Mouse (Mus musculus): ENCODE measurements around the gene Parp16.
A peak's percentile ranks its signal among the peaks of the same experiment; 100 is the strongest.

Gene Parp16

GRCm38 (mm10) chr9:65195053-65195452 lies at the start of gene Parp16:
TSS of gene Parp16 (plus strand) at chr9:65195353.
- DNase-seq: no peak

GRCm38 (mm10) chr9:65146001-65146400 lies 49.2 kb upstream of the Parp16 start:
- no peak for DNase-seq

GRCm38 (mm10) chr9:65148507-65148906 lies 46.6 kb upstream of the Parp16 start:
- DNase-seq: no peak

- DNase-seq: no peak
Measured at GRCm38 (mm10) chr9:65152711-65153330, 42.3 kb upstream of the Parp16 start.

GRCm38 (mm10) chr9:65153331-65153711 lies 41.8 kb upstream of the Parp16 start:
- DNase-seq: no peak

GRCm38 (mm10) chr9:65154692-65155455 lies 40.3 kb upstream of the Parp16 start:
- DNase-seq: no peak

- DNase-seq: no peak
Measured at GRCm38 (mm10) chr9:65156604-65157003, 38.5 kb upstream of the Parp16 start.

GRCm38 (mm10) chr9:65157631-65158030 lies 37.5 kb upstream of the Parp16 start:
- DNase-seq: no peak

- DNase-seq: no peak
Measured at GRCm38 (mm10) chr9:65161188-65161587, 34.0 kb upstream of the Parp16 start.

- no peak for DNase-seq
Measured at GRCm38 (mm10) chr9:65161881-65162280, 33.3 kb upstream of the Parp16 start.

- peak in 1 of 2 experiments; percentile 24 for DNase-seq
Measured at GRCm38 (mm10) chr9:65162711-65163639, 32.2 kb upstream of the Parp16 start.

GRCm38 (mm10) chr9:65164870-65165269 lies 30.3 kb upstream of the Parp16 start:
- no peak for DNase-seq

GRCm38 (mm10) chr9:65166386-65166785 lies 28.8 kb upstream of the Parp16 start:
- no peak for DNase-seq

- DNase-seq: no peak
Measured at GRCm38 (mm10) chr9:65168534-65168933, 26.6 kb upstream of the Parp16 start.

- no peak for DNase-seq
Measured at GRCm38 (mm10) chr9:65168952-65169351, 26.2 kb upstream of the Parp16 start.

- no peak for DNase-seq
Measured at GRCm38 (mm10) chr9:65172654-65173053, 22.5 kb upstream of the Parp16 start.

GRCm38 (mm10) chr9:65175234-65175938 lies 19.8 kb upstream of the Parp16 start:
- DNase-seq: no peak

- no peak for DNase-seq
Measured at GRCm38 (mm10) chr9:65175939-65176871, 18.9 kb upstream of the Parp16 start.

- no peak for DNase-seq
Measured at GRCm38 (mm10) chr9:65177497-65177896, 17.7 kb upstream of the Parp16 start.

- DNase-seq: no peak
Measured at GRCm38 (mm10) chr9:65177912-65178311, 17.2 kb upstream of the Parp16 start.
